Mouse (Mus musculus) megakaryocyte-erythroid progenitor cell, adult 5 weeks (primary cell): ENCODE results near the gene Ccdc150. TPM values are rescaled to one million over a fixed set of nuclear protein-coding genes. Genes with fewer than 3 reads are reported as not detected.

Experiments
- polyA plus RNA-seq: library from polyadenylated mRNA; stranded (reverse); fragments of >175 nt; gene quantifications from 2 replicates; pipeline ENCODE4 v1.2.3, GENCODE M21; 2012

The Ccdc150 gene
- polyA plus RNA-seq: 0.14 TPM in 1 of 2 replicates, not detected in the other

GRCm38 (mm10) chr1:54250158-54250866 is at the start of gene Ccdc150:
TSS of gene Ccdc150 (plus strand) at chr1:54250683.

Other genes starting within 250 kb of the Ccdc150 start
- gene Hecw2, start 55.5 kb upstream of the Ccdc150 start, polyA plus RNA-seq: not detected in 2 replicates
- 0.33 and 0.50 TPM in 2 replicates for gene Gtf3c3, start 188.3 kb downstream of the Ccdc150 start, polyA plus RNA-seq